Mouse (Mus musculus): Measurements from ENCODE around the gene Pqlc2. TPM values are rescaled to one million over a fixed set of nuclear protein-coding genes. Genes with fewer than 3 reads are reported as not detected.

Gene Pqlc2
- total RNA-seq, 2 experiments from 2014 or later, result 3.5 to 3.9 TPM

DNA sequence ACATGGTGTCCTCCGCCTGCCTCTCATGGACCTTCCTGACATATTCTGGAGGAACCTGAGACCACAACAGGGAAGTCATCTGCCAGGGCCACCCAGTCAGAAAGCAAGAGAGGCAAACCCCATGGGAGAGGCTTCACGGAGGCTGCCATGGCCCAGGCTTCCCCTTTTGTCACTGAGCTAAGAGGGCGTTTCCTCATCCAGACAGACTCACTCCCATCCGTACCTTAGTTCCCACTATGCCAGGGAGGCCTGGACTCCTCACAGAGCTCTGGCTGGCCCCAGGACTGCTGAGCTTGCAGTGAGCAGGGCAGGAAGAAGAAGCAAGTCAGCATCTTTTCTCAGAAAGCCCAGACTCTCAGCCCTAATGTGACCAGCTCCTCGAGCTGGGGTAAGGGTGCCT, 2.6 kb downstream of the Pqlc2 start:
- ATAC-seq (replicated peaks; ENCODE audit: poor library complexity), result peak; percentile 56

- ATAC-seq (replicated peaks; ENCODE audit: poor library complexity), result no peak
These were observed 5.0 kb downstream of the Pqlc2 start for GRCm38 (mm10) chr4:139305521-139305920.

DNA sequence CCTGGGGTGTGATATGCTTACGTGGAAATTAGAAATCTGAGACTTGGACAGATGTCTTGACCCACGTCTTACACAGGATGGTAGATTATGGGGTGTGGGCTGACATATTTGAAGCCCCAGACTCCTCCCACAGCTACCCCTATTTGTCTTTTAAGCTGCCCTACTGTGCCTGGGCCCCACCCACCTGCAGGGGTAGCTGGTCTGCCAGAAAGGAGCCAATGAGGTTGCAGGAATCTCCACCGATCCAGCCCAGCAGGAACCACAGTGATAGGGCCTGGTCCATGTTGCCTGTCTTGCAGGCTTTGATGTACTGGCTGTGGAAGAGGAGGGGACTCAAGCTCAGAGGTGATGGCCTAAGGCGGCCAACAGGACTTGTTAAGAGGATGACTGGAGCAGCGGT, 8.3 kb downstream of the Pqlc2 start:
- no peak for ATAC-seq (replicated peaks; ENCODE audit: poor library complexity)

GRCm38 (mm10) chr4:139301780-139302179, 8.7 kb downstream of the Pqlc2 start:
- ATAC-seq (replicated peaks; ENCODE audit: poor library complexity), result no peak

DNA sequence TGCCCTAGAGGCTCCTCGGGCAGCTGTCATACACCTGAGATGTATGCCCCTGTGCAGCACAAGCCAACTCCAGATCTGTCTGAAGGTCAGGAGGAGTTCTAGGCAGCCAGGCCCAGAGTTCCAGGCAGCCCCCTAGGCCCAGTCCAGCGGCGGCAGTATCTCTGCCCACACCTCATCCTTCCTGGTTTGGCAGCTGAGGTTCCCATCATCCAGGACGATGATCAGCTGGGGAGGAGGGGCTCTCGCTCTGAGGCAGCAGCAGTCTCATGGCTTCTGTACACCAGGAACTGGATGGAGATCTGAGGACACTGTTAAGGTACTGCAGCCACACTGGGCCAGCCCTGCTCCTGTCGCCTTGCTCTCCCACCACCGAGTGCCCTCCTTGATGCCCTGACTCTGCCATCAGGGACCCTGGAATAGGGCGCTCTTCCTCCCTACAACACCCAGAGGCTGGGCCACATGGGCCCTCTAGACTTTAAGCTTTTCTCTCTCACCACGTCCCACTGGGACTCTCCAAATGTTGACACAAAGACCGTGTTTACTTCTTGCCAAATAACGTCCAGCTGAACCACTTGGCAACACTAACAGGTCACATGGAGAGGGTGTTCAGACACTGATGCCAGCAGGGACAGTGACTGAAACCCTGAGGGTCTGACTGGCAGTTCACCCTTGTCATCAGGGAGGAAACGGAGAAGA, 11.7 kb downstream of the Pqlc2 start:
- ATAC-seq (replicated peaks; ENCODE audit: poor library complexity), result no peak

- ATAC-seq (replicated peaks; ENCODE audit: poor library complexity), result no peak
These were observed 12.9 kb downstream of the Pqlc2 start for GRCm38 (mm10) chr4:139297566-139297965.

DNA sequence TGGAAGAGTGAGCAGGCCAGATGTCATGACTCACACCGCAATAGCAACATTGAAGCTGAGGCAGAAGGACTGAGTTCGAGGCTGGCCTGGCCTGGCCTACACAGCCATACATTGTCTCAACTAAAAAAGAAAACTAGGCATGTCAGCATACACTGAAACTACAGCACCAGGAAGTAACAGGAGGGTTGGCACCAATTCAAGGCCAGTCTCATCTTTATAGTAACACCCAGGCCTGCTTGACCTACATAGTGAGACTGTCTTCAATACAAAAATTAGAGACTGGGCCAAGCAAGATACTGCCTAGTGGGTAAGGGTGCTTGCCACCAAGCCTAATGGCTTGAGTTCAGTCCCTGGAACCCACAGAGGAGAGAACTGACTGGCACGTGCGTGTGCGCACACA, 18.5 kb downstream of the Pqlc2 start:
- ATAC-seq (replicated peaks; ENCODE audit: poor library complexity), result no peak

GRCm38 (mm10) chr4:139291099-139291498, 19.4 kb downstream of the Pqlc2 start:
- no peak for ATAC-seq (replicated peaks; ENCODE audit: poor library complexity)

- ATAC-seq (replicated peaks; ENCODE audit: poor library complexity), result peak; percentile 75
These were observed 21.5 kb downstream of the Pqlc2 start for GRCm38 (mm10) chr4:139289017-139289416.

GRCm38 (mm10) chr4:139287122-139287863, 23.2 kb downstream of the Pqlc2 start:
- ATAC-seq (replicated peaks; ENCODE audit: poor library complexity), result peak; percentile 86

- ATAC-seq (replicated peaks; ENCODE audit: poor library complexity), result no peak
These were observed 24.3 kb downstream of the Pqlc2 start for GRCm38 (mm10) chr4:139286234-139286633.

- ATAC-seq (replicated peaks; ENCODE audit: poor library complexity), result no peak
These were observed 25.6 kb downstream of the Pqlc2 start for GRCm38 (mm10) chr4:139284877-139285276.

GRCm38 (mm10) chr4:139282955-139283417, 27.5 kb downstream of the Pqlc2 start:
- ATAC-seq (replicated peaks; ENCODE audit: poor library complexity), result no peak

DNA sequence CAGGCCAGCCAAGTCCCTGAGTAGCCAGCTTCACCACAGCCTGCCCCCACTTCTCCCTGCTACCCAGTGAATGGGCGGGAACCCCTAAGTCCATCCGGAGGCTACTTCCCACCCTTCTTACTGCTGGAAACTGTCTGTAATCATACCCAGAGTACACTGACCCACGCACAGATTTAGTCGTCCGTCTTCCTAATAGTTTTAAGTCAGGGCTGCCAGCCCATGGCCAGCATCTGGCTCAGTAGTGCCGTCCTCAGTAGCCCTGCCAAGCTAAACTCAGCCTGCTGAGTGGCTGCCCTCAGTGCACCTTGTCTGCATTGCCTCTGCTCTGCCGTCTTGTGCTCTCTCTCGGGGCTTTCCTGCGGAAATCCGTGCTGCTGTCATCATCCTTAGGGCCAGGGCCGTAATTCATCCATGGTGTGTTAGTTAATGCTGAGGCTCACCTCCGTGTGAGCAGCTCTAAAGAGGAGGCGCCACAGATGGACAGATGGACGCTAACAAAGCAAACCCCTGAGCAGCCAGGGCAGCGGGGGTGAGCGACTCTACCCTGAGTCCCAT, 28.6 kb downstream of the Pqlc2 start:
- ATAC-seq (replicated peaks; ENCODE audit: poor library complexity), result no peak

GRCm38 (mm10) chr4:139280530-139280929, 30.0 kb downstream of the Pqlc2 start:
- no peak for ATAC-seq (replicated peaks; ENCODE audit: poor library complexity)

DNA sequence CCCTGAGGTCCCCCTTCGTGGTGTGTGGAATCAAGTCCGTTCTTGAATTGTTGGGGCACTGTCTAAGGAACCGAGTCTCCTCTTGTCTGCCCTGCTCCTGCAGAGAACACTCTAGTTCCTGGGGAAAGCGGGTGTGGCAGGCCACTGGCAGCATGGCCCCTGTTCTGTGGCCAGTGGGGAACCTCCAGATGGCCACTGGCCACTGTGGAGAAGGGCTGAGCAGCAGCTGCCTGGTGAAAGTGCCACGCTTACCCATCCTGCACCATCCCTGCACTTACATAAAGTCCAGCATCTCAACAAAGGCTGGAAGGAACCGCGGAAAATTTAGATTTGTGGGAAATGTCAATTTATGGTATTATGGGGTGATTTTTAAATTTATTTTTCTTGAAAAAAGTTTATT, 34.1 kb downstream of the Pqlc2 start:
- ATAC-seq (replicated peaks; ENCODE audit: poor library complexity), result no peak

DNA sequence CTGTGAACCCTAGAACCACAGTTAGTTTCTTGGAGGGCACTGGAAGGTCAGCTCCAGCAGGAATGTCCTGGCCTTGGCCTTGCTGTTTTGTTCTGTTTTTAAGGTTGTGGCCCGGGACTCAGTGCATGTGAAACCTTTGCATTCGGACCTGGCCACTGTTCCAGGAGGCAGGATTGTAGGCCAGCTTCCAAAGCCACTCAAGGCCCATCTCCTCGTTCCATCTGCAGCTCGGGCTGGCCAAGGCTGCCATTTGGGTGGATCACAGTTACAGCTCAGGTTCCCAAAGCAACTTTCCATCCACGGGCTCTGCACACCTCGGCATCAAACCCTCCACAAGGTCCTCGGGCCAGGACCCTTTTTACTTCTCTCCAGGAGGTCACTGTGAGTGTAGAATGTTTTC, 35.9 kb downstream of the Pqlc2 start:
- no peak for ATAC-seq (replicated peaks; ENCODE audit: poor library complexity)

DNA sequence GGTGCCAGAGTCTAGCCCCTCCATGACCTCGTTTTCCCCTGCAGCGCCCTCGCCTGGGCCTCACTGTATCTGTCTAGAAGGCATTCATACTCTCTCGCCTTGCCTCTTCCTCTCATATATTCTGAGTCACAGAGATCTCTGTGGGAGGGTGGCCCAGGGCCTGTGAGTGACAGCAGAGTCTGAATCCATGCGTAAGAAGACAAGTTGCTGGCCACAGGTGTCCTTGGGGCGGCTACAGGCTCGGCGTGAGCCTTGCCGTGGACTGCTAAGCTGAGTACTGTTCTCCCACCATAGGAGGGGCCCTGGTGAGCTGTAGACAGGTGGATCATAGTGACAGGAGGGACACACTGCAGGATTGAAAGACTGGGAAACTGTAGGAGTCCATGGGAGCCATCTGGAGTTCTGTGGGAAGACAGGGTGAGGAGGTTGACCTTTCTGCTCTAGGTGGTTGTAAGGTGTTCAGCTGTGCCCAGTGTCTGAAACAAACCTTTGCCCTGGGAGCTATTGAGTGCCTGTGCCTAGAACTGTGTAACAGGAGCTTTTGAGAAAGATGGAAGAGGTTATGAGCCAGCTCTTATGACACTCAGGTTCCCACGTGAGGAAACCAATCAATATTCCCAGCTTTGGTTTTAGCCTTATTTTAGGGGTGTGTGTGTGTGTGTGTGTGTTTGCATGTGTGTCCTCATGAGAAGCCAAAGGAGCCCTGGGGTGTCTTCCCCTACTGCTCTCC, 37.4 kb downstream of the Pqlc2 start:
- no peak for ATAC-seq (replicated peaks; ENCODE audit: poor library complexity)

- no peak for ATAC-seq (replicated peaks; ENCODE audit: poor library complexity)
These were observed 38.9 kb downstream of the Pqlc2 start for GRCm38 (mm10) chr4:139271562-139271961.

DNA sequence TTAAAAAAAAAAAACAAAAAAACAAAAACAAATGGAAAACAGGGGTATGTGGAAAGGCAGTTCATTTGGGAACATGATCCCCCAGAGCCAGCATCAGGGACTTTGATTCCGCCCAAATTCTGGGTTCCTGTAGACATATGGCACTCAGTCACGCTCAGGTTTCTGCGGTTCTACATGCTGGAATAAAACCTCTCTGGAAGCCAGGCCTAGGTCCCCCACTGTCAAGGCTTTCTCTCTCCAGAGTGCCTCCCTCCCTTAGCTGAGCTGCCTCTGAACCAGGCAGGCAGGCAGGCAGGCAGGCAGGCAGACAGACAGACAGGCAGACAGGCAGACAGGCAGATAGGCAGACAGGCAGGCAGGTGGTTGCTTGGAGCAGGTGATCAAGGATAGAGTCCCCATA, 40.3 kb downstream of the Pqlc2 start:
- ATAC-seq (replicated peaks; ENCODE audit: poor library complexity), result no peak

- ATAC-seq (replicated peaks; ENCODE audit: poor library complexity), result no peak
These were observed 42.3 kb downstream of the Pqlc2 start for GRCm38 (mm10) chr4:139268242-139268641.

Measured in megakaryocyte progenitor cell, adult 5-6 weeks (primary cell).